Mouse (Mus musculus): ENCODE measurements around the gene Snupn.
"Not testable (repeated sequence)": the region's sequence is repeated elsewhere in the genome, so short reads cannot be mapped to it uniquely, and the experiment has no call there.

Gene Snupn

DNA sequence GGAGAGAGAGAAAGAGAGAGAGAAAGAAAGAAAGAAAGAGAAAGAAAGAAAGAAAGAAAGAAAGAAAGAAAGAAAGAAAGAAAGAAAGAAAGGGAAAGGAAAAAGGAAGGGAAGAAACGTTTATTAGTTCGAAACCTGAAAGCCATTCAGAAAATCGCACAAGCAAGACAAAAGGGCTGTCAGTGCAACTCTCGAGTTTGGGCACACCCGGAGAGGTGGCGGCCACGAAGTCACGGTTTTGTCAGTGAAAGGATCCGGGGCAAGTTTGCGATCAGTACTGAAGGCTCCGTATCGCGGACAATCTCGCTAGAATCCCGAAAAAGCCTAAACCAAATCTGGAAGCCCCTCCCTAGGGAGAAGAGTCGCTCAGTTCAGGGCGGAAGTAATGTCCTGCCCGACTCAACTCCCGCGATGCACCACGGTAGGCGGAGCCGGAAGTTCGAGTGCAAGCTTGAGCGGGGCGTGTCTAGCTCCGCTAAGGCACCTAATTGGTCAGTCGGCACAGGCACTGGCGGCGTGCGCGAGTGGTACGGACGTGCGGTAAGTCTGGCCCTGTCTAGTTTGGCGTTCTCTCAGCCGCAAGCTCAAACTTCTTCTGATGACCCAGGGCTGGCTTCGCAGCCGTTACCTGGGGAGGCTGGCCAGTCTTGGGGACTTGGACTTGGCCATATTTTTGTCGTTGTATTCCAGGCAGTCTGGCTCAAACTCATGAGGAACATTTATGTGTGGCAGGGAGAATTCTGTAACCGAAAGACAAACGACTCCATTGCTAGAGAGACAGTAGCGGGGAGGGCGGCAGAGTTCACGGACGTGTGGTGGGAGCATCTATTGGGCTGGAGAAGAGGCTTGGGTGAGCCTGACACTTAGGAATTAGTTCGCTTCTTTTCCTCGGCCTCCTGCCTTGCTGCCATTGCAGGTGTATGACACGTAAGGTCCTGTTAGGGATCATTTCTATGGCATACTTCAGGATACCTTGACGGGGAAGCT lies at the start of gene Snupn:
TSS of gene Snupn (plus strand) at position 465 of the 987 bp plus-strand sequence.
- in situ Hi-C loops (cut with MseI, MboI) = no loop called here

DNA sequence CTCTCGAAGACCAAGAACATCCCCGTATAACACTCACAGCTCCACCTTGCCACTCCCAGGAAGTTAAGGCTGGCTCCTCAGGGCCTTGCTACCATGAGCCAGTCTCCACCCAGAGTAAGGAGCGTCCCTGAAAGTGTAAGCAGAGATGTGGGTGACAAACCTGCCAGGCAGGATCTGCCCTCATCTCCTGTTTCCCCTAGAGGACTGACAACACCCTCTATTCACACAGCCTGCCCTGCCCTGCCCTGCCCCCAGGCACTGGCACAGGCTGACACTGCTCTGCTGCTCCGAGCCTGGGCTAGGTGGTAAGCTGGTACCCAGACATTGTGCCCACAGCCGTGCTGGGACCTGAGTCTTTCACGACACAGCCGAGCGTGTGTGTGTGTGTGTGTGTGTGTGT lies 49.5 kb upstream of the Snupn start:
- in situ Hi-C loops (cut with MseI, MboI) = no loop called here

DNA sequence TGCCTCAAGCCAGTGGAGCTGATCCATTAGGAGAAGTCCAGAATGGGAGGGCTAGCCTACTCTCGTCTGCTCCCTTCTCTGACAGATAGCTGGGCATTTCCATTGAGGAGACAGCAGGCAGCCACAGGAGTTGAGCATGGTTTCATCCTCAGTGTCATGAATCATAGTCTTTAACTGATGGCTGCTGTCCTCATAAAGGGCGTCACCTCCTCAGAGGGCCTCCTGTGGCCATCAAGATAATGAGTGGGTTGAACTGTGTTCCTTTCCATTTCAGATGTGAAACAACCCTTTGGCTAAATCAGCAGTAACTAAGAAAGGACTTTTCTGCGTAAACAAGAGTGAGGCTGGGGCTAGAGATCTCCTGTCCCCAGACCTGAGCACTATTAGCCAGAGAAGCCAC lies 47.0 kb upstream of the Snupn start:
- in situ Hi-C loops (cut with MseI, MboI) = no loop called here

DNA sequence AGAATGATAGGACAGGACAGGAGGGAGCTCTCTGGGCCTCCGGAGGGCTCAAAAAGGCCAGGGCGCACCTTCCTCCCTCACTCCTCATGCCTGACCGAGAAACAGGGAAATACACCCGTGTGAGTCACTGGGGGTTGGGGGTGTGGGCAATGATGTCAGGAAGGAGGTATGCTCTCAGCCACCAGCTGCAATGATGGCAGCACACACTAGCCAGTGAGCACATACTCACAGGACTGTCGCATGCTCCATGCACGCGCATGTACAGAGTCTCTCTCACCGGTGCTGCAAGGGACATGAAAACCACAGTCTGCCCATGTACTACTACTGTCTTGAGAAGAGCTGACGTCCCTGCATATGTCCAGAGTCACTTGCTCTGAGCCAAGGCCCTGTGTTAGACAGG lies 43.1 kb upstream of the Snupn start:
- in situ Hi-C loops (cut with MseI, MboI) = no loop called here

DNA sequence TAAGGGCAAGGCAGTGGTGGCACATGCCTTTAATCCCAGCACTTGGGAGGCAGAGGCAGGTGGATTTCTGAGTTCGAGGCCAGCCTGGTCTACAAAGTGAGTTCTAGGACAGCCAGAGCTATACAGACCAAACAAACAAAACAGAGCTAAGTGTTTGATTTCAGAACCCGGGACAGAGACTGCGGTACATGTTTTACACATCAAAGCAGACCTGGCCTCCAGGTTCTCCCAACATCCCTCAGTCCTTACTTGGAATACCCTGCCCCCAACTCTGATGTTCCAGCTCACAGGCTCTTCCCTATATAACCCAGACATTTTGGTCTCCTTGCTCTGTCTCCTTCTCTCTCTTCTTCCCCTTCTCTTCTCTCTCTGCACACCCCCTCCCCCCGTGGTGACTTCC lies 40.7 kb upstream of the Snupn start:
- in situ Hi-C loops (cut with MseI, MboI) = not testable (repeated sequence)

DNA sequence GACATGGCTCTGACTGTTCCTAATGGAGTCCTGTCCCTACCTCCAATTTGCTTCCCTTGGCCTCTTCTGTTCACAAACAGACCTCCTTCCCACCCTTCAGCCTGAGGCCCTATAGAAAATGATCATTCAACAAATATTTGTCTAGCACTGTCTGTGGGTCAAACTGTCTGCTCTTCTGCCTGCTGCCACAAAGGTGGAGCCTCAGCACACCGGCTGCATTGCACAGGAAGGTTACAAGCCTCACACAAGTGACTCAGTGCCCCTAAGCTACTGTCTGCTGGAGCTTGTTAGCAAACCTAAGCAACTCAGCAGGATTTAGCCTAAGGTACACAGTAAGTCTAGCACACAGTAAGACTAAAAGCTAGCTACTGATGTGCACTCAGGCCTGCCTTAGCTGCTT lies 39.7 kb upstream of the Snupn start:
- in situ Hi-C loops (cut with MseI, MboI) = no loop called here

DNA sequence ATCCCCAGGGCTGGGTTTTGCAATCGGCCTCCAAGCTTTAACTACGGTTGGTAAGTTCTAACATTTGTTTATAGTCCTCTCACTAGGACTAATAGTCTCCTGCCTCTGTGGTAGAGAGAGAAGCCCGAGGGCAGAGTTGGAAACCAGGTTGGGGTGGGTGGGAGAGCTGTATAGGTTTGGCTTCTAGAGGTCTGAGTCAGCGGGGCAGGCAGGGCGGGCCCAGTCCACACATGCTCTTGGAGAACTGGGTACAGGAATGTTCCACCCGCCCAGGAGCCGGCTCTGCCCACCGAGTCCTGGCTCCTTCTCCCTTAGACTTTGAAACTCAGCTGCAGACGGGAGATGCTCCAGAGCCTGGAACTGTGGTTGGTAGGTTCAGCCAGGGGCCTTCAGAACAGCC lies 36.7 kb upstream of the Snupn start:
- in situ Hi-C loops (cut with MseI, MboI) = no loop called here

DNA sequence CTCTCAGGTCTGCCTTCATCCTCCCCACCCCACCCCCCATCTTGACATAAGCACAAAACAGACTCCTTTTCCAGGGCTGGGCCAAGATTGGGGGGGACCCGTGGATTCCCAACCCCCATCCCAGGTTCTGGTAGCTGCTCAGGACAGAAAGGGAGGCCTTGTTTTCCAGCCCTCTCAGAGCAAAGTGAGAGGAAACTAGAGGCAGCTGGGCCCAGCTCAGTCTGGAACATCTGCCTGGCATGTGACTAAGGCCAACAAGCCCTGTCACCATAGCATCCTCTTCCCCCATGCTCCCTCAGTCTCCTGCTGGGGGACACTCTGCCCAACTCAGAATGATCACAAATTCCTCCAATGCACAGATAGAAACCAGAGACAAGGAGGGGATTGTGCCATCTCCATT lies 35.6 kb upstream of the Snupn start:
- in situ Hi-C loops (cut with MseI, MboI) = no loop called here

DNA sequence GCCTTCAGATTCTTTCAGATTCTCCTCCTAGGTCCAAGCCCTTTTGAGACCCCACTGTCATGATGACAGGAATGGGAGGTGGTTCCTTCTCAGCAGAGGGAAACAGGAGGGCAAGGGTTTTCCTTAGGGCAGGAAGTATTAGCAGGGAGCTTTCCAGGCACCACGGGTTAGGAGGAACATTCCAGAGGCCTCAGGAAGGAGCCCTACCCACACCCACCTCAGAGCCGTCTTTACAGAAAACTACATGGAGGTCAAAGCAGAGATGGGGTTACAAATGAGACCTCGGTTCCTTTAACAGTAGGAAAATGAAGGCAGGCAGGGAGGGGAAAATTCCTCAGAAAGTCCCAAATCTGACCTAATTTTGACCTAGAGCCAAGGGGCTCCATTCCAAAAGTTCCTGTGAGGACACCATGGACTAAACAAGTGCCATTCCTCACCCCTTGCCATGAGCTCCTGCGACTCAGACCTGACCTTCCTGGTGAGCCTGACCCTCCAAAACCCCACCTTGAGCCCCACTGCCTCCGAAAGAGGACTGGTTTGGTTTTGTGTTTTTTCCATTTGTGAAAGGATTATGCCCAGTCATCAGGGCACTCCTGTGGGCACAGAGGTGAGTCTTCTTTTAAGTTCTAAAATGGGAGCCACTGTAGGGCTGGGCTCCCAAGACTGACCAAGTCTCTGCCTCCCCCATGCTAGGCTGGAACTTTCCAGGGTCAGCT lies 34.8 kb upstream of the Snupn start:
- in situ Hi-C loops (cut with MseI, MboI) = no loop called here

DNA sequence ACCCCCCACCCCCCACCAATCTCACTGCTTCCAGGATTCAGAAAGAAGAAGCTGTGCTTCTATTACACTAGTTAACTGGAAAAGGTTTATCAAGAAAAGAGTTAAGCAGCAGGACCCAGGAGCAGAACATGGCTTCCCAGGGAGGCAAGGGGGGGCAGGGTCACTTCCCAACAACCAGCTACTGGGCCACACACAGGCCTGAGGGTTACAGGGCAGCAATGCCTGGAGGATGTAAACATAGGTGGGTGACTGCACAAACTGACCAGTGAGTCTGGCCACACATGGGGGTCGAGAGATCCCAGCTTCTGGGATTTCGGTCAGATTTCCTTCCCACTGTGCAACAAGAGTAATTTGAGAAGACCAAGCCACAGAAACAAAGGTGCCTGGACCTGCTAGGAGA lies 33.5 kb upstream of the Snupn start:
- in situ Hi-C loops (cut with MseI, MboI) = no loop called here

DNA sequence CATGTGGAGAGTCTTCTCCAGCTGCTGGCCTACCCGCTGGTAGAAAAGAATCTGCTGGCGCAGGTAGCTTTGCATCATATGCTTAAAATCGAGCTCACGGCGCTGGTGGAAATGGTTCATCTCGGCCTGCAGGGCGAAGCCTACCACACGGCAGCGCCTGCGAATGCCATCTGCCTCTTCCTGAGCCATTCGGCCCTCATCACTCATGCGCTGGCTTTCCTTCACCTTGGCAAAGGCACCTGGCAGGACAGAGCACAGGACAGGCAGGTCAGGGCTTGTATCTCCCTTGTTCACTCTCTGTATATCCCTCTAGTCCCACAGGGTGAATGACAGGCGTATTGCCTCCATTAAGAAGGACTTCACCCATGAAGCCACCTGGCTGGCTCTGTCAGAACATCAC lies 32.2 kb upstream of the Snupn start:
- in situ Hi-C loops (cut with MseI, MboI) = no loop called here

DNA sequence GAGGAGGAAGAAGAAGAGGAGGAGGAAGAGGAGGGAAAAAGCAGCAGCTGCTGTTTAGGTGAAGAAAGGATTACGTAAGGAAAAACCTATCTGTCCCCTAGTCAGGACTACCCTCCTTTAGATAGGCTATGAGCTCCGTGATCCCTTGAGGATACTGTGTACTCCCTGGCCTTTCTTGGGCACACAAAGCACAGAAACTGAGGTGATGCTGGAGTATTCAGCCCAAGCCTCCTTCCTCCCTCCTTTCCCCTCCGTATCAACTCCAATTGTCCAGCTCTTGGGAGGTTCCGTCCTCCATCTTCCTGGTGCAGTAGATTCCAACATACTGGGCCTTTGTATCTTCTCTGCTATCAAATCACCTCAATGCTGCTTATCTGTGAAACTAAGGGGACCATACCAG lies 27.9 kb upstream of the Snupn start:
- in situ Hi-C loops (cut with MseI, MboI) = no loop called here

DNA sequence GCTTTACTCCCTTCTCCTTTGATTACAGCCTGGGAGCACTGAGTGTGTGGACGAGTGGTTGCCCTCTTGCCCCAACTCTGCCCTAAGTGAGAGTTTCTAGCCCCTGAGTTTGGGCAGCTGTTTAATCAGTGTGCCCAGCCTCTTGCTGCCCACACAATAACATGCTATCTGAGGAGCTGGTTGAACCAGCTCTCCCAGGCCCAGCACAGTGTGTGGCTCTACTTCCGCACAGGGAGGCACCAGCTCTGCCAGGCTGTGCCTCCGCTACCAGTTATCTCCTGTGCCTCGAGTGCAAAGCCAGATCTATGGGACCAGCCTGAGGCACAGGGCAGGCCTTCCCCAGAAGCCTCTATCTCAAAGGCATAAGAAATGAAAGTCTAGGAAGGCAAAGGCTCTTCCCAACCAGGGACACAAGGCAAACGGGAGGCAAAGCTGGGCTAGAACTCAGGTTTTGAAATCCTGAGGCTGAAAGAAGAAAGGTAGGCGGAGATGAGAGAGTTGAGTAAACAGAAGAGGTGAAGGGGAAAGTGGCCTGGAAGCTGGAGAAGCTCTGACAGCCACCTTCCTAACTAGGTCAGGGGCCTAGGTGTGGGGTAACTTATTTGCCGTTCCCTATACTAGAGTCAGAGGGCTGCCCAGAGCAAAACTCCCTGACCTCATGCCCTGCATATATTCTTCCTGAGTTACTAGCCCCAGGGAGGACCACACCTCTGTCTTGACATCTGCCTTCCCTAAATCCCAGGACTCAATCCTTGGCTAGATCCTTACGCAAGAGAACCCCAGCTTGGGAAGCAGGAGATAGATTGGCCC lies 26.6 kb upstream of the Snupn start:
- in situ Hi-C loops (cut with MseI, MboI) = no loop called here

DNA sequence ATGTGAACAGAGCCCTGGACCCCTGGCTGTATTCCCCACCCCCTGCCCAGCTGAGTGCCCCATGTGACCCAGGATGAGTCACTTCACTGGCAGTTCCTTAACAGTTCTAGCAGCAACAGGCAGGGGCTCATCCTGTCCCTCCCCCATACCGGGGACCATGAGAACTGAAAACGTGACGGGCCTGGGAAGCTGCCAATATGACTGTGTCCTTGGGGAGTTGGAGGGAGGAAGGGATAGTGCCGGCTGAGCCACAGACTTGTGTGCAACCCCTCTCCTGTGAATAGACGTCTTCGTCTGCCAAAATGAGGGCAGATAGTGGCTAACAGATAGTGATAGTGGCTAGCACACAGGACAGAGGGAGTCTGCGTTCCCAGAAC lies 26.0 kb upstream of the Snupn start:
- in situ Hi-C loops (cut with MseI, MboI) = no loop called here

DNA sequence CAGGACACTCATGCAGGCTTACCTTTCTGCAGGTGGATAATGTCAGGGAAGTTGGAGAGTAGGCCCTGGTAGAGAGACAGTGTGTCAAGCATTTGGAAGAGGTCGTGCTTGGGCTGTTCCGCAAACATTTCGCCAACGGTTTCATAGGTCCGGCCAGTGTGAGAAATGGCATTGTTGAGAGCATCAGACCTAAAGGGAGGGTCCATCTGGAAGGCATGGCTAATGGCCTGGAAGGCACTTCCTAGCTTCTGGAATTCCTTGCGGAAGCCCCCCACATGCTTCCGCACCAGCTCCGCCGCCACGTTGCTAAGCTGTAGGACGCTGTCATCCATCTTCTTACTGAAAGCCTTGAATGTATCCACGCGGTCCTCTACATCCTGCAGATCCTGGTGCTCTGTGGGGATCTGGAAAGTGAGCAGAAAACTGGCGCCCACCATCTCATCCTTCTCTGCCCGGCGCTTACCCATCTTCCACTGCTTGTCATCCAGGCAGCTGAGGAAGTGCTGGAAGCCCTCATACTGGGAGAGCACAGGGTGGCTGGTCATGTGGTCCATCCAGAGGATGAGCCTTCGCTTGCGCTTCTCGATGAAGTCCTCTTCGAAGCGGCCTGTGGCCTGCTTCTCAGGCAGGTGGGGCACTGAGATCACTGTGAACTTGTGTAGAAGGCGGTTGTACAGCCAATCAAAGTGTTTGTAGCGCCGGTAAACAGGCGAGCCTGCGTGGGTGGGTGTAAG lies 25.2 kb upstream of the Snupn start:
- in situ Hi-C loops (cut with MseI, MboI) = no loop called here

DNA sequence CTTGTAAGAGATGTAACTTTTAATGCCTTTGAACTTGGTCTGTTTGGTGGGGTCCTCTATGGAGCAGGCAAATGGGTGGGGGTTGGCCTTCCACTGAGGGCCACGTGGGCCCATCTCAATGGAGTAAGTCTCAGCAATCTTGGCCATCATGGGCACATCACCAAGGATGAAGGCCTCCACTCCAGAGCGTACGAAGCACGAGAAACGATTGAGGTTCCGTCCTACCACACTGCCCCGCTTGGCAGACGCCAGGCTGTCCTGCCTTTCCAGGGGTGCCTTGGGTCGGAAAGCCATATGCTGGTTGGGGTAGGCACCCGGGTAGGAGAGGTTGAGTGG lies 24.7 kb upstream of the Snupn start:
- in situ Hi-C loops (cut with MseI, MboI) = no loop called here

DNA sequence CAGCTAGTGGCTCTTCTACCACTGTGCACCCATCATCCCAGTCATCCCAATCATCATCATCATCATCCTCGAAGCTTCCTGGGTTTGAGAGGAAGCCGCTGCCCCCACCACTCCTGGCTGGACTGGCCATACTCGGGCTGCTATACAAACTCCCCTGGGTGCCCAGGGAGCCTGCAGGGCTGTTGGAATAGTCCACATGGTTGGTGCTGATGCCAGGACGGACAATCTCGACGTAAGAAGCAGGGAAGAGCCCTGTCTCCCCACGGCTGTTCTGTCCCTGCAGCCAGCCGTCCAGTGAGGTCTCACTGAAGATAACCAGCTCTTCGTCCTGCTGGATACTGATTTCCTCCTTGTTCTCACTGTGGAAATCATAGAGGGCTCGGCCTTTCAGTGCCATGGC lies 24.3 kb upstream of the Snupn start:
- in situ Hi-C loops (cut with MseI, MboI) = no loop called here

DNA sequence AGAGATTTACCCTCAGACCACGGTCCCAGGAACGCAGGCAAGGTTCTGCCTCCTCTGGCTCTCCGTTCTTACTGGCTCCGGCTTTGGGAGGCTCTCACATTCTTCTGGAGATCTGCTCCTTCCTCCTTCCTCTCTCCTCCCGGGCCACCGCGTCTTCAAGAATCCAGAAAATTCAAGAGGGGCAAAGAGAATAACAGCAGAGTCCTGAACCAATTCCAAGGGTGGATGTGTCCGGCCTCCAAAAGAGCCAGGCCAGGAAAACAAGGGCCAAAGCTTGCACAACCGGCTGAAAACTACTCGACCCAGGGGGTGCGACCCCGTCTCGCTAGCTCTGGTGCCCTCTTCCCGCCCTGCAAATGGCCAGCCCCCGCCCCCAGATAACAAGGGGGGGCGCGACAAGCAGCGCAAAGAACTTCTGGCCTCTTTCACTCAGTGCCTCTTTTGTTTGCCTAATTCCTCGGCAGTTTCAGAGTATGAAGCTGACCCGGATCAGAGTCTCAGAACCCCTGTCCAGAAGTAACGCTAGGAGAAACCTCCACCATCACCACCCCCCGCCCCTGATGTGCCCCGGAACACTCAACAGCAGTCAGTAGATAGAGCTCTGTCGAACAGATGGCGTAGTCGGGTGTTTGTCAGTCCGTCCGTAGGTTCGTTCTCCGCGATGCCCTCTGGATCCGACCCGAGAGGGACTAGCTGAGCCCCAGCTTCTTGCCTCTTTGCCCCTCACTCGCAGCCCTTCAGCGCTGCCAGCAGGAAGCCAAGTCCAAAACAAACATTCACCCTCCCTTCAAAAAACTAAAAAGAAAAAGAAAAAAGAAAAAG lies 23.3 kb upstream of the Snupn start:
- in situ Hi-C loops (cut with MseI, MboI) = no loop called here

DNA sequence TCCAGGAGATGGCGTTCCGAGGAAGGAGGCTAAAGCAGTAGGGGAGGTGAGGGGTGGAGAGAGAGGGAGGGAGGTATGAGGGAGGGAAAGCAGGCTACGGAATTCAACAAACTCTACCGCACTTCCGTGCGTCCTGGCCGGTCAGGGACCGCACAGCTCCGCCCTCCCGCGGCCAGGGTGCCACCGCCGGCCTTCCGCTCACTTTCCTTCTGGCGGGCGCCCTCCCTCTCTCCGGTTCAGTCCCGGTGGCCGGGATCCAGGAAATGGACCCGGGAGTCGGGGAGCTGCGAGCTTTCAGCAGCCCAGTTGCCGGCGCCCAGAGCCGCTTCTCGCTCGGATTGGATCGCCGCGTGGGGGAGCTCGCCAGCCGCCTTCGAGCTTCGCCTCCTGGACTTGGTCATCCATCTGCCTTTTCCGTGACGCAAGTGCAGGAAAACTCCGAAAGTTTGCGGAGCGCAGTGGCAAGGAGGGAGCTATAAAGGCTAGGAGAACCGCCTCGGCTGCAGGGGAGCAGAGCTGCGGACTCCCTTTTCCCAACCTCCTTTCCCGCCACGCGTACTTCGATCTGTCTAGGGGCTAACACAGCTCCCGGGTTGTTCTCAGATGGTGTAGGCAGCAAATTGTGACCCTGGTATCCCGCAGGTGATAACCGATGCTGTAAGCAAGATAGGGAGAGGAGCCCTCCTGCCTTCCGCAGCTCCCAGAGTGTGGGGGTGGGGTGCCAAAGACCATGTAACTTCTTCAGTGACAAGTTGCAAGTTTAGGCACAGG lies 22.5 kb upstream of the Snupn start, which contains the start of gene Snx33:
TSS of gene Snx33 (minus strand) at position 331 of the 771 bp plus-strand sequence.
- in situ Hi-C loops (cut with MseI, MboI) = no loop called here

DNA sequence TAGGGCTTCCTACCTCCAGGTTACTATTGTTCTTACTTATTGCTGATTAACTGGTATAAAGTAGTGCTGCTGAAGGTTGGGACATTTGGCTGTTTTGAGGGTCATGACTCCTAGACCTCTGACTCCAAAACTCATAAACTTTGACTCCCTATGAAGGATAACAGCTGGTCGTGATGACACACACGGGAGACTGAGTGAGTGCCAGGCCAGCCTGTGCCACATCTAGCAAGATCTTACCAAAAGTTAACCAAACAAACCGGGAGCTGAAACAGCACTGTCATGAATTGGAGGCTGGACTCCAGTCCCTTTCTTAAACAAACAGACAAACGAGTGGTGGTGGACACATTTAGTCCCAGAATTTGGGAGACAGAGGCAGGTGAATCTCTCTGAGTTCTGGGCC lies 21.2 kb upstream of the Snupn start:
- in situ Hi-C loops (cut with MseI, MboI) = no loop called here

All from mouse trophoblast stem cell (cell line).